Mouse (Mus musculus) heart, adult 11 months (tissue): ENCODE measurements around the gene Agbl3.

Source experiments
- DNase-seq: peaks from one replicate; pipeline ENCODE4 v3.0.0; 2022

Gene Agbl3

DNA sequence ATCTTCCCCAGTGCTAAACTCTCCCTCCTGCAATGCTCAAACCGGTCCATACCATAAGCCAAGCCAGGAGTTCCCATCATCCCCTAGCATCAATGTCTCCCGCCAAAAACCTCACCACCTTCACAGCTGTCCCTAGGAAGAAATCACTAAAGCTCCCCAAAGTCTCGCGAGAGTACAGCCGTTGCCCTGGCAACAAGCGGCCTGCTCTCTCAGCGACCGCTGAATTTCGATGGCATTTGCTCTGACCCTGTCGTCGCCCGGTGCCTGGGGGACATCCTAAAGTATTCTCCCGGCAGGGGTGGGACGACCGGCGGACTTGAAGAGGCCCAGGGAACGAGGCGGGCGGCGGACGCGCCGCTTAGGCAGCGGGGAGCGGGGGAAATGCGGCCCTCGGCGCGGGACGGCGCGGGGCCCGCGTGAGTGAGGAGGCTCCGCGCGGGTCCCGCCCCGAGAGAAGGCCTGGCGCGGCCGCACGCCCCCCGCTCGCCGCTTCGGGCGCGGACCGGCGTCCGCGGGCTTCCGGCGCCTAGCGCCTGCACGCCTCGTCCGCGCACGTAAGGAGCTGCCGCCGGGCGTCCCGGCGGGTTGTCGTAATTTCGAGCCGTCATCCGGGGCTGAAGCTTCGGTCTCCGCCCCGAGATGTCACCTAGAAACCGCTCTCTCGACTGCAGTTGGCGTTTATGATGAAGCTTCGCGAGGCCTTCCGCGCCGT, at the start of gene Agbl3:
TSS of gene Agbl3 (plus strand) at position 202 of the 712 bp plus-strand sequence.
- peak; percentile 99 for DNase-seq

DNA sequence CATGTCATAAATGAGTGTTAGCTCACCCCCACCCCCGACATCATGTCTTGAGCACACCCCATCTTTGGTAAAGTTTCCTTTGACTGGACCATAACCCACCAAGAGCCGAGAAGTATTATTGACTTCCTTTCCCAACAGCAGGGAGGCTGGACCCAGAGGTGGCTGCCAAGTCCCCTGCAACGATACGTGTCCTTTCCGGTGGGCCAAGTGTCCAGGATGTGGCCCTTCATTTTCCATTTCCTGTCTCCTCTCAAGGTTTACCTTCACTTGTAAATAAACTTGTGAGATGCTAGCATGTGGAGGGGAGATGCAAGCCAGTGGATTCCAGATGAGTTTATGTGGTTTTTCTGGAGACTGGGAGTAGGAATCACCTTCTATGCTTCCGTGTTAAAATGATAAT, 49.2 kb upstream of the Agbl3 start:
- DNase-seq = peak; percentile 91

DNA sequence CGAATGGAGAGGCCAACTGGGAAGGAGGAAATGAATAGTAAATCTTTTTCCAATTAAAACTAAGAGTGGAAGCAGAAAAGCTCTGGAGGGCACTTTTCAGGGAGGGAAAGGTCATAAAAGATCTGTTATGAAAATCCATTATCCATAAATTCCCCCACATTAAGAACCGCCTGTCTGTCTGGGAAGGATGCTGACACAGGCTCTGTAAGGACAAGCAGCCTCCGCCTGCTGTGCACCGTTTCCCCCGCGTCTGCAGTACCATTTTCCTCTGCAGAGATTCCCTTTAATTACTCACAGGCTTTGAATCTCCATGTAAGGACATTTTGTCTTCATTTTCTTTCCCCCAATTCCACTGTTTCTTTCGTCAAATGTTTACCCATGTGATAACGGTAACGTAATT, 48.7 kb upstream of the Agbl3 start:
- DNase-seq = peak; percentile 14

DNA sequence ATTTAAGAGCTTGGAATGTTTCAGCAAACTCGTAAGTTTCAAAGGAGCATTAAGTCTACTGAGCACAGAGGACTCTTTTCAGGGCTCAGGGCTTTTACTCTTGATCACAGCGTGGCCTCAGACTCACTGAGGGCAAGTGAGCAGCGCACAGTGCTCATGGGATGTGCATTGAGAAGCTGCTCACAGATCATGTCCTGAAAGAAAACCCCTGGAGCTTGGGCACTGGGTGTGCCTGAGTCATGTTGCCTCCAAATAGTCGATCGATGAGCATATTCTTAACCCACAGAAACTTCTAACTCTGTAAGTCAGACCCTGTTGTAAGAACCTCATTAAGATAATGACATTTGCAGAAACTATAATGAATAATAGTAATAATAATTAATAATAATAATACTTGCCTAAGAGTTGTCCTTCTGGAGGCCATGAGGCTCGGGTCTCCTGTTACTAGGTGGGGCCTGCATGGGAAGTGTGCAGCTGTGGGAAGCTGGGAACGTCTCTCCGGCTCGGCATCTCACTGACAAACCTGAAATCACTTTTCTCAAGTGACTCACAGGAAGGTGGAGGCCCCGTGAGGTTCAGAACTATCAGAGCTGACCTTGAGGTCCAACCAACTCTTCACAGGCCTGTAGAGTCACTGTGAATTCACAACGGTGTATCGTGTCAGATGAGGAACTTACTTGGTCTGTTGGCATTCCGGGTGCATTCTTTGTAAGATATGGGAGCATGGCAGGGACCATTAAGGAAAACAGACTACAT, 45.1 kb upstream of the Agbl3 start:
- DNase-seq = peak; percentile 84

DNA sequence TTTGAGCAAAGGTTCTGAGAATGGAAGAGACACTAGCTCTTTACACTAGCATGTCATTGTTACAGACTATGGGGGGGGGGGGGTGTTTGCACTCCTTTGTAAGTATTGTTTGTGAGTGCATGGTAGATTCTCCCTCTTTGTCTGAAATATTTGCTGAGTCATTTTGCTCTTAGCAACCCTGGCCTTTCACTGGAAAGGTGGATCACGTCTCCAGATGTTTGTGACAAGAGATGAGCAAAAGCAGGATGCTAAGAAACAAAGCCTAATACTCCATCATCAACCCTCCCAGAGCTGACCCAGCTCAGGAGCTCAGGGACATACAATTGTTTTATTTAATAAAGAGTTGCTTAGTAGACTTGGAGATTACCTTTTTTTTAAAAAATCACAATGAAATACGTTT, 43.3 kb upstream of the Agbl3 start:
- DNase-seq = peak; percentile 56

DNA sequence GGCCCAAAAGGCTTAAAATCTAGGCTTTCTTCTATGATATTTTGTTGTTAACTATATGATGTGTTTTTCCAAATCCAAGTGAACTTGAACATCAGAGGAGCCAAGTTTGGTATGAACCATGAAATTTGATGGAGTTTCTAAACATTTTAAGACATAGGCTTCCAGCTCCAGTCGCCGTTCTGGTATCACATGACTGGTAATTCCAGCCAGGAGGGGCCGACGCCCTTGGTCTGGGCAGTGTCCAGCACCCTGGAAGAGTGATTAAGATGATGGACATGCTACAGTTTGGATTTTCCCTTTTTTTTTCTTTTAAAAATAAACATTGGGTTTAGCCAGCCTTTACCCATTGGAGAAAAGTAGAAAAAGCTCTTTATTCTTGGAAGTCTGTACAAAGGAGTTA, 36.3 kb upstream of the Agbl3 start:
- DNase-seq = peak; percentile 91

DNA sequence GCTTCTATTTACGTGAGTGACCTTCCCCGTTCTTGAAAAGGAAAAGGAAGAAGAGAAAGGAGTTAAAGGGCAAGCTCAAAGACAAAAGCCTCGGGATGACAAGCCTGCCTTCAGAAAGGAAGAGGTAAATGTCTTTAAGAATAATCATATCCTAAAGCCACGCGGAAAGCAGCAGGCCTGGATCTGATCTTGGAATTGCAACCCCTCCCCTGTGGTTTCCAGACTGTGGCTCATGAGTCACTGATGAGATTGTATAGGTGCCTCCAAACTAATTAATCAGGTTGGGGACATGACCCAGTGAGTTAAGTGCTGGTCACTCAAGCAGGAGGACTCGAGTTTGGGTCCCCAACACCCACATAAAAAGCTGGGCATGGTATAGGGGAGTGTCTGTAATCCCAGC, 32.4 kb upstream of the Agbl3 start:
- DNase-seq = no peak

DNA sequence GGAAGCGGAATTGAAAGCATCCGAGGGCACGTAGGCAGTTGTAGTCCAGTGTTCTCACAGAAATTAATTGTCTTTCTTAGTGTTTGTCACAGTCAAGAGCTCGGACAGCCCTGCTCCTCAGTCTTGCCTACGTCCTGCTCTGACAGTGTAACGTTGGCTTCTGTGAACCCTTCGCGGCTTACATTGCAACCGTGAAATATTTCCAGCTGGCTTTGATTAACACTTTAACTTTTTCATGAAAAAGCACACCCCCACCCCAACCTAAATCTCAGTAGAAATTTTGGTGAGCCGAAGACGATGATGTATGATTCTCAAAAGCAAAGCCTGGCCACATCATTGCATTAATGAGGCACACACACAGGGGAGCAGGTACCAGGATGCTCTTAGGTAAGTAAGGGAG, 31.7 kb upstream of the Agbl3 start:
- peak; percentile 60 for DNase-seq

DNA sequence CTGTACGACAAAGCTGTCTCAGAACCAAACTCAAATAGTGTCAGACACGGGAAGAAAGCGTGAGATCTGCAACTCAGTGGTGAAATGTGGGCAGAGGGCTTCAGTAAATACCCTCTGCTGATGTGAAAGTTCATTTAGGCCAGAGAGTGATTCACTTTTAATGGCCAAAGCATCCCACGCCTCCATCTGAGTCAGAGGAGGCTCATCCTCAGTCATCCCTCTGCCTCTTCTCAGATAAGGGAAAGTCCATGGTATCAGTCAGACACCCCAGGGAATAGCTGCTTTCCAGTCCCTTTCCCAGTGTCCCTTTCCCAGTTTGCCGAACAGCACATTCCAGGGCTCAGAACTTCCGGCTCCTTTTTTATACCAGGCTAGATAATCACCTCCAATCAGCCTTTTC, 30.7 kb upstream of the Agbl3 start:
- peak; percentile 94 for DNase-seq

DNA sequence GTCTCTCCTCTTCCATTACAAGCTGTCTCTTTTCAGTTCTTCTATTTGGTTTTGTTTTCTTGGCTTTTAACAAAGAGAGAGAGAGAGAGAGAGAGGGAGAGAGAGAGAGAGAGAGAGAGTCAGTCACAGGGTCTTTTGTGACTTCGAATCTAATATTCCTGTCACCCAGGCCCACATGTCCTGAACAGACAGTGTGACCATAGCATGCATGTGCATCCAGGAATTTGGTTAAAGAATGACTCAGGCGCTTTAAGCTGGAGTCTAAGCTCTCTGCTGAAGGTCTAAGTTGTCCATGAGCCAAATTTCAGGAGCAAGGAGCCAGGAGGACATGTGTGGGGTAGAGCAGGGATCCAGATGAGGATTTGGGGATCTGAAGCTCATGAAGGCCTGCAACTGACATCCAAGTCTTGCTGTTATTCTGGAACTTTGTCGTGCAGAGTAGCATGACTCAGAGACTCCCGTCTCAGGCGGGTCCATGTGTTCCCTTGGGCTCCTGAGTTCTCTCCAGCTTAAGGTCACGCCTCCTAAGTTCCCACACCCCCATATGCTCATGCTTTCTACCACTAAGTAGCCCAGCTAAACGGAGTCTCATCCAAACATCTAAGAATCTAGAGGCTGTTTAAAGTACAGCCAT, 29.6 kb upstream of the Agbl3 start:
- DNase-seq = peak; percentile 97

DNA sequence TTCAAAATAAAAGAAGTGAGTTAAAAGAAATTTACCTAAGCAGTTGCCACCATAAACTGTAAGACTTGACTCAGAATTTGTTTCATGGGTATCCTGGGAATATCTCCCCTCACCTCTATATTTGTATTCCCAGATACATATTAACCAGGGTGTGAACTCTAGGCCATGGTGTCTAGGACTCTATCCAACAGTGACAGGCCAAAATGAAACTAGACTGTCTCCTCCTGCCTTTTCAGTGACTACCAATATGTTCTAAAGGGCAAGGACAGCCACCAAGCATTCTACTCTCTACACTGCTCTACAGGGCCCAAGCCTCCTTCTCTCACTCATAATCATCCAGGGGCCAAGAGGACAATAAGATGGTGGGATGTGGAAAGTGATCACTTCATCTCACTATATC, 28.6 kb upstream of the Agbl3 start:
- peak; percentile 45 for DNase-seq

DNA sequence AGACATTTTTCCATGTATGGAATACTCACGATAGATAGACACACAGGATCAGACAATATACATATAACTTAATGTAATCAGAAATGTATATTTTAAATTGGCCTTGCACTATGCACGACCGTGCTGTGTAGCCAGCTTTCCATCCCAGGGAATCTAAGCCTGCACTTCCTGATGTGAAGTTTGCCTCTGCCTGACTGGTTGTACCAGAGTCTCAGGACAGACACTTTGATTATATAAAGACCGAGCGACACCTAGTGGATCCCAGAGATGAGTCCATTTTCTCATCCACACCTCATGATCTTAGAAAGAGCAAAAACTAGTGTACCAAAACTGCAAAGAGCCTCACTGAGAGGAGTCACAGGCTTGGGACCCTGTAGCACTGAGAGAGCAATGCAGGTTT, 25.8 kb upstream of the Agbl3 start:
- peak; percentile 92 for DNase-seq

DNA sequence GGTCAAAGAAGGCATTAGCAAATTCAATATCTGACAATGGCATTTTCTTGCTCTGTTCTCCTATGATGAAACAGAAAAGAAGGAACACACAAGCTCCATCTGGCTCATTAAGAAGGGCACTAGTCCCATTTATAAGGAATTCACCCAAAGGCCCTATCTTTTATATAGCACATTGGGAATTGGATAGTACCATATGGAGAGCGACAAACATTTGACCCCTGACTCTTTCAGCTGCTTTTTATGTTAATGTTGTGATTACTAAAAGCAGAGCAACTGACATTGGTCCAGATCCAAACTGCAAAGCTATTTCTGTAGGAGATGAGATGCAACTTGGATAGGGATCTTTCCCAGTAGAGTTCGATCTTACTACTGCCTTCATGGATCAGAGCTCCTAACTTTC, 21.9 kb upstream of the Agbl3 start:
- peak; percentile 42 for DNase-seq

DNA sequence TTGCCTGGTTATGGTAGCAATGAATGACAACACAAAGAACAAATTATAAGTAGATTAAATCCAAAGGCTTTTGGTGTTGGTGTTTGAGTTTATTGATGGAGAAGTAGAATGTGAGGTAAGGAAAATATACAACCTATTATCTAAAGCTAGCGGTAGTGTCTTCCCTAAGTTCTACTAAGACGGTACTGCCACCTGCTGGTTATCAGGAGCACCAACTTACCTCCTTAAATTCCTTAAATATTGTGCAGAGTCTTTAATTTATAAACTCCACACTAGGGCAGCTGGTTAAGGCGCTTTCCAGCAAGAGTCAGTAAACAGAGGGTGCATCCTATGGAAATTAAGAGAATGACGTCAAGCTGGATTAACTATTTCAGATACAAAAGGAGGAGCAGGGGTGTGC, 20.2 kb upstream of the Agbl3 start:
- peak; percentile 62 for DNase-seq

DNA sequence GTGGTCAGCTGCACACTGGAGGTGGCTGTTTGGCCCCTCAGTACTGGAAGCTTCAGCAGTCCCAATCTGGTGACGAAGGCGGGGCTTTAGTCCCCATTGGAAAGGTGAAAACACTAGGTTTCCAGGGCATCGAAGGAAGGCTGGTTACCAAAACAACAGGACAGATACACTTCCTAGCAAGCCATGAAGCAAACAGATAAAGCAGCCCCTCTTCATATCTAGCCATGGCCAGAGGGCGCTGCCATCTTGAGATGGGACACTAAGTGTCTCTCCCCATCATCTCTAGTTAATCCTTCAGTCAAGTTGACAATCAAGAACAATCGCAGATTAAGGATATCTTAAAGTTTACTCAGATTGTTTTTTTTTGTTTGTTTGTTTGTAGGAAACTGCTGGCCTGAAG, 14.5 kb upstream of the Agbl3 start:
- DNase-seq = no peak

DNA sequence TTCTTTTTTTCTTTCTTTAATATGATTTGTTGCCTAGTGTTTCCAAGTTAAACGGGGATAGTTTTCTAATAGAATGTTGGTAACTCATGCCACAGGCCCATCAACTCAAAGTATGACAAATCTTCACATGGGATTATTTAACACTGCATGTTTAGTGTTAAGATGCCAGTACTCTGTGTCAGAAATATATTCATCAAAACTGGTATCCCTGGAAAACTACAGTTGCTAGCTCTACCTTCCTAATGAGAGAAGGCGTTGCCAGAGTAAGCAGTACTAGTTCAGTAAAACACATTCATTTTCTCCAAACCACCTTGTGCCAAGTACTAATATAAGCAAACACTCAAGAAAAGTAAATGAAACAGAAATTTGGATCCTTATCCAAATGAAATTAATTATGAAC, 10.2 kb upstream of the Agbl3 start:
- DNase-seq = no peak

DNA sequence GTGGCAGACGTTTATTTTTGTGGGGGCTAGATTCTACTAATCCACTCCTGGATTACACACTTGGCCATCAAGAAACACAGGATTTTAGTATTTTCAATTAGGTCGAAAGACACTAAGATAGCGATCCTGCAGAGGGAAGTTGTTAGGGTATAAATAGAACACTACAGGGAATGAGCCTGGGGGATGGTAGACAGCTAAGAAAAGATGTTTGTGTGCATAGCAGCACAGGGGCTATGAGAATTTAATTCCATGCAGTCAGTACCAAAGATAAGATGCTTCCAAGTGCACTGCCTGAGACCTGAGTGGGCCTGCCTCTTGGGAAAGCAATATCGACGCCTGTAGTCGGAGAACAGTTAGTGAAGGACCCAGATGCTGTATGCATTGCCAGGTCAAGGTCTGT, 9.7 kb upstream of the Agbl3 start:
- no peak for DNase-seq

DNA sequence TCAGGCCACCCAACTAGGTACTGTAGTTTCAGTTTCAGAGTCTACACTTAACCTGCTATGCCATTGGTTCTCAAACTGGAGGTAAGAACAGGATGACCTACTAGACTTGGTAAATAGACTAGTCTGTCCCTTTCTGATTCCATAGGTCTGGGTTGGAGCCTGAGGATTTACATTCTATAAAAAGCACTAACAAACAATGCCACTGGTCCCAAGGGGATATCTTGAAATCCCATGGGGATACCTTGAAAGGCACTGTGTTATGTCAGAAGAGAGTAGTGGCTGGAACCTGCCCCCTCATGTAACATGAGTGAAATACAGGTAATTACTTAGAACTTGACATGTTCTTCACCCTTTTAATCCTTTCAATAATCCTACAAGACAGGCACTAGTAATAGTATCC, 3.8 kb upstream of the Agbl3 start:
- DNase-seq = no peak

DNA sequence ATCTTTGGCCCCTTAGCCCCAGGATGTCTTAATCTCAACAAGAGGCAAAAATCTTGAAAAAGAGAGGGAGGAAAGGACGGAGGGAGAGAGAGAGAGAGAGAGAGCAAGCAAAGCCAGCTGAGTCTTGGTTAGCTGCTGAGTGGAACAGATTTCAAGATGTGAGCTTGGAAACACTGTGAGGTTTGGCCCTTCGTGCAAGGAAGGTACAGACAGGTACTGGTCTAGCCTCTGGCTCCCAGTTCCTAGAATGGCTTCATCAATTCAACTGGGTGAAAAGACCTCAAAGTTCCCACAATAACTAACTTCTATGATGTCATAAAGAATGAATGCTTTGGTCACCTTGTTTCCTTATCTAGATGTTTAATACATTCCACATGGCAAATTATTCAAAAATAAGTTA, 3.1 kb upstream of the Agbl3 start:
- DNase-seq = no peak

DNA sequence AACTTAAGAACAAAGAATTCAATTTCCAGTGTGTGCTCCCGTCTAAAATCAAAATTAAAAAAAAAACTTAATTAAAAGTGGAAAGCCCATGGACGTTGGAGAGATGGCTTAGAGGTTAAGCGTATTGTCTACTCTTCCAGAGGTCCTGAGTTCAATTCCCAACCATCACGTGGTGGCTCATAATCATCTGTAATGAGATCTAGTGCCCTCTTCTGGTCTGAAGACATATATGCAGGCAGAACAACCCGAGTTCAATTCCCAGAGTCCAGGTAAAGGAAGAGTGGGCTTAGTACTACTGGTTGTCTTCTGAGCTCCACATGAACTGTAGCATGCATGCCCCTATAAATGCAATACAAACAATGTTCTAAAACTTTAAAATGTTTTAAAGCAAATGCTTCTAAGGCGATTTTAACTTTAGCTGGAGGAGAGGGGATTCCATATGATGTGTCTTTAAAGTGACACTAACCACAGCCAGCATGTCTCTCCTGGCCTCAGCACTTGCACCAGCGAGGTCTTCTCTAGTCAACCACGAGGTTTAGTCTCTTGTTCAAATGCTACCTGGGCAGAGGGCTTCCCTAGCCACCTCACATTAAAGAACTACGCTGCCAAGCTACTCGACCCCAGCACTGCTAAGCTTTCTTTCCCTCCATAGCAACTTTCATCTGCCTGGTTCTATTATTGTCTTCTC, 2.1 kb upstream of the Agbl3 start:
- no peak for DNase-seq

DNA sequence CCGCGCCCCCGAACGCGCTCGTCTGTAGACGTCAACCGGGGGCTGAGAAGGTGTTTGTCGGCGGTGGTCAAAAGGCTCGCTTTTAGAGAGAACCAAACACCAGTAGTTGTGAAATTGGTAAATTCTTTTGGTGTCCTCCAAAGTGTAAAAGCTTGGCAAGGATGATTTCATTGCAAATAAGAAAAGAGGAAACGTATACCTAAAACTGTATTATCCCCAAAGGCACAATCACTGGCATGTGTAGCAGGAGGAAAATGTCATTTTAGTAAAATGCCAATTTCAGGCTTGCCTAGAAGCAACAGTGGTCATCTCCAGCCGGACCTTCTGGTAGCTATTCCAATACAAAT, 684 bp downstream of the Agbl3 start:
- no peak for DNase-seq

DNA sequence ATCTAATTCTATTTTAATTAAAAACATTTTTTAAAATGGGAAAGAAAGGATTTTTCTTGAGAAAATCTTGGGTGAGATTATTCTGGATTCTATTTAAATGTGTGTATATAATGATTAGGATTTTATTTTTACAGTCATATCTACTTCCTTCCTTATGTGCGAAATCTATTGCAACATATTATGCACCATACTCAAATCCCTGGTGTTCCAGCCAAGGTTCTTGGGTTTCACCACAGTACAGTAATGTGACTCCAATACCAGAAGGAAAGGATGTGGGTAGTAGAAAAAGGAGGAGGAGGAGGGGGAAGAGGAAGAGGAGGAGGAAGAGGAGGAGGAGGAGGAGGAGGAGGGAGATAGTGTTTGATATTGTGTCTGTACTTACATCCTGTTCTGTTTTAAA, 2.3 kb downstream of the Agbl3 start:
- DNase-seq = no peak

DNA sequence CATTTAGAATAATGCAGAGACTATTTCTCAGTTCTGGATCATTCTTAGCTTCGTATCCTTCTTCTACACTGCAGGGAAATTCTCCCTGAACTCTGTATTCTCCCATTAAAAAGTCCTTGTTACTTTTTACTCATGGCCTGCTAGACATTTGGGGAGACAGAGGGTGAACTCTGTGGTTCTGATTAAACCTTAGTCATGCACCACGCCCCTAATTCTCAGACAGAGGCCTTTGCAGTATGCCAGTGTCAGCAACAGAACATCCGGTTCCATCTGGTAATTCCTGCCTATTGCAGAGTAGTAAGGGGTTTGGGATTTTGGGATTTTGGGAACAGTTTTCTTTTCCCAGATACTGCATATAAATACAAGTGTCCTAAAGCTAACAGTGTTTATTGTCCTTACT, 16.6 kb downstream of the Agbl3 start:
- peak; percentile 91 for DNase-seq

DNA sequence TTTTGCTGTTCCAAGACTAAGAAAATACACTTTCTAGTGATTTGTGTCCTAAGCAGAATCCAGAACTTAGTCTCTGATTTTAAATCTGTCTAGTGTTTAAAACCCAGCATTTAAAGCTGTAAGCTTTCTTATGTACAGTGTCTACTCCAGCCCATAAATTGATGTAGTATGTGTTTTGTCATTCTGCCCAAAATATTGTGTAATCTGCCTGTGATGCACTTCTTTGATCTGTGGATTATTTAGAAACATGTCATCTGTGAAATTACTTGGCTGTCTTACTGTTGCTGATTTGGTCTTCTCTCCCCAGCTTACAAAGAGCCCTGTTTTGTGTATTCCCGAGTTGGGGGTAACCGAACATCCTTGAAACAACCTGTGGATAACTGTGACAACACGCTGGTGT, 17.7 kb downstream of the Agbl3 start:
- DNase-seq = no peak
